Mouse (Mus musculus): ENCODE results near the gene Tada1.

Gene Tada1

DNA sequence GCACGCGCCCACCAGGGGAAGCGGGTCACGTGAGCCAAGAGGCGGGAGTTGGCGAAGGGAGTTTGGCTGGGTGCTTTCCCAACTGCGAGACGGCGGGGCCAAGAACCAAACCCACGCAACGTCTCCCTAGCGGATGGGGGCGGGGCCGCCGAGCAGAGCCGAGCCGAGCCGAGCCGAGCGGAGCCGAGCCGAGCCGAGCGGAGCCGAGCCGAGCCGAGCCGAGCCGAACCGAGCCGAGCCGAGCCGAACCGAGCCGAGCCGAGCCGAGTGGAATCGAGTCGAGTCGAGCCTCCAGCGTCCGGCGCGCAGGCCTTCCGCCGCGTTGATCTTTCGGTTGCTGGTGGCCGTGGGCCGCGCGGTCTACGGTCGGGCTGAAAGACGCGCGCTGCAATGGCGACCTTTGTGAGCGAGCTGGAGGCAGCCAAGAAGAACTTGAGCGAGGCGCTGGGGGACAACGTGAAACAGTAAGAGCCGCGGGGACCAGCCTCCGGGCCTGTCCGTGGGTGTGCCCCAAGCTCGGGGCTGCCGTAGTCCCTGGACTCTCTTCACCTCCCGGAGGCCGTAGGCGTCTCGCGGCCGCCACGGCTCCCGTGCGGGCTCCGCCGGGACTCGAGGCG is at the start of gene Tada1:
TSS of gene Tada1 (plus strand) at position 85 of the 617 bp plus-strand sequence.
- DNase-seq, result peak; percentile 92

DNA sequence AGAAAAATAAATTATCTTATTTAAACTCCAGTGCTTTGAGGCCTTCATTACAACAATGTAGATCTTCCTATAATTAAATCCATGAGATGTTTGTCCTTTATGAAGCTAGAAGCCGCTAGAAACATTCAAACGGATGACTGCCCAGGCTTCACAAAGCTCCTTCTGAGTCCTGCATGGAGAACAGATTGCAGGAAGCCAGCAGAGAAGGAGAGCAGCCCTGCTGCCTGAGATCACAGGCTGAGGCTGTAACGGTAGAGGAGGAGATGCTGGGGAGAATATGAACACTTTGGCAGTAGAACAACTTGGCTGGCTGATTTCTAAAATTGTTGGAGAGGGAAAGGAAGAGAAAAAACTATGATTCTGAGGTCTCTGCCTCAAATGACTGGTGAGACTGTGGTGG is 48.1 kb upstream of the Tada1 start:
- no peak for DNase-seq

DNA sequence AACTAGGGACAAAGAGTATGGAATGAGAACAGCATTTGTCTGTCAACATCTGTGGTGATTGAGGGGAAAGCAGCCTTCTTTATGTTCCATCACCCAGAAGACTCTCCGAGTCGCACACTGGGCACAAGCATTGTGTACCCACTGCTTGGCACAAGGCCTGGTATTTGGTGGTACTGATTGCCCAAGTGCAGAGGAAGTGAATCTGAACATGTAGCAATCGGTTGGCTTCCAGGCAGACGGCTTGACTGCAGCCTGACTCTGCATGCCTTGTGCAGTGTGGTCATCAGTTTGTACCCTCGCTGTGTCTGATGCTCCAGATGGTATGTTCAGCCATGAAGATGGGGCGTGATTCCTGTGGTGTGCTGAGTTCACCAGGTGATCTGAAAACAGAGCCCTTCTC is 39.8 kb upstream of the Tada1 start:
- no peak for DNase-seq

DNA sequence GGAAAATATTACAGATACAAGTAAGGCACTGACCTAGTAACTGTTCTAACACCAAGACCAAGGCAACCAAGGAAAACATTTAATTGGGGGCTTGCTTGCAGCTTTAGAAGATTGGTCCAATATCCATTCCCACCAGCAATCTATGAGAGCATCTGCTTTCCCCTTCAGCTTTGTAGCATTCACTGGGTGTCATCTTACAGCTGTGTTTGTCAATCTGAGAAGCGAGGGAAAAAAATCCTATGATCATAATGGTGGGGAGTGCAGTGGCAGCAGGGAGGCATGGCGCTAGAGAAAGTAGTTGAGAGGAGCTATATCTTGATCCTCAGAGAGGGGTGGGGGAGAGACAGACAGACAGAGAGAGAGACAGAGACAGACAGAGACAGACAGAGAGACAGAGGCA is 36.8 kb upstream of the Tada1 start:
- DNase-seq, result no peak

DNA sequence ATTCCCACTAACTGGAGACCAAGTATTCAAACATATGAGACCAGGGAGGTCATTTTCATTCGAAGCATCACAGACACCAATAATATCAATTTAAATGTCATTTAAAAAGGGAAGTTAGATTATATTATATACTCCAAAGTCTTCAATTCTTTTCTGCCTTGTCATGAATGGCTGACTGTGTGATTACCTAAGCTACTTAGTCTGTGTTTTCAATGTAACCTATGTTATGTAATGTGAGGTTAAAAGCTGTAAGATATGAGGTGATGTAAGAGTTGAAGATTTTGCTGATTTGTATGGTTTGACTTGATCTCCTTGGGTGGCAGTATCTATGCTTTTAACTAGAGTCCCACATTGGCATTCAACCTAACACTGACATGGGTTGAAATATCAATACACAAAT is 36.4 kb upstream of the Tada1 start:
- DNase-seq, result no peak

DNA sequence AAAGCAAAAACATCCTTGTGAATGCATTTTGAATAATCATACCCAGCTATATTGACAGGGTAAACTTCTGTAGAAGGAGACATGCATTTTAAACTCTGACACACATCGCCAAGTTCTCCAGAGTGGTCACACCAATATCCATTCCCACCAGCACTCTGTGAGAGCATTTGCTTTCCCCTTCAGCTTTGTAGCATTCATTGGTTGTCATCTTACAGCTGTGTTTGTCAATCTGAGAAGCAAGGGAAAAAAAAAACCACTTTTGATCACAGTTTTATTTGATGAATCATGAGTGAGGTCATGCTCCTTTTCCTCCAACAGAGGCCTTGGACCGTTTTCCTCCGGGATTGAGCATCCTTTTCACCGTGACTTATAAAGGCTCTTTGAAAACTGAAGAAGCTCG is 35.3 kb upstream of the Tada1 start:
- no peak for DNase-seq

DNA sequence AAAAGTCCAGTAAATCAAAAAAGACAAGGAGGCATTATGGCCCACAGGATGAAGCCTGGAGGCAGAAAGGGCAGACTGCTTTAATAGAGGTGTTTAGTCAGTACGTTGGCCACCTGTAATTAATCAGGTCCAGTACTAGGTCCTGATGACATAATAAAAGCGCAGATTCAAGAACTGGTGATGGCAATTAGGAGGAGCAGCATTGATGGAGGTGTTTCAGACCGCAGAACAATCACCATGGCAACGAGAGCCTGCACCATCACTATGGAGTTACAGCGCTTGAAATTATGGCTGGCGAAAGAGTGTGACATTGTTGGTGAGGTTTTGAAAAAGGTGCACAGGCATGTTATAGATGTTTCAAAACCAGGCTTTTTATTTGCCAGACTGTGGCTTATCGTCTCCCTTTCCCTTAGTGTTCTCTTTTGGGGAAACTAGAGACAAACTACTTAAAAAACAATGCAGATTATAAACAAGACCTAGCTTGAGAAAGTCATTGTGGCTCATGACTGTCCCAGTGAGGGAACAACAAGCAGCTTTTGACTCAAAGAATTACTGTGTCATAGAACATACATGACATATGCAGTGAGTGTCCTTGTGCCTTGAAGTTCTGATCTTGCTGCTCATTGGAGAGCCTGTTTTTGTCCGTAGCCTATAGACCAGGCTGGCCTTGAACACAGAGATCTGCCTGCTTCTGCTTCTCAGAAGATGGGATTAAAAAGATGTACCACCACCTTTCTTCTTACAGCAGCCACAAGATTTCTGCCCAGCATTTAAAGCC is 34.4 kb upstream of the Tada1 start:
- no peak for DNase-seq

DNA sequence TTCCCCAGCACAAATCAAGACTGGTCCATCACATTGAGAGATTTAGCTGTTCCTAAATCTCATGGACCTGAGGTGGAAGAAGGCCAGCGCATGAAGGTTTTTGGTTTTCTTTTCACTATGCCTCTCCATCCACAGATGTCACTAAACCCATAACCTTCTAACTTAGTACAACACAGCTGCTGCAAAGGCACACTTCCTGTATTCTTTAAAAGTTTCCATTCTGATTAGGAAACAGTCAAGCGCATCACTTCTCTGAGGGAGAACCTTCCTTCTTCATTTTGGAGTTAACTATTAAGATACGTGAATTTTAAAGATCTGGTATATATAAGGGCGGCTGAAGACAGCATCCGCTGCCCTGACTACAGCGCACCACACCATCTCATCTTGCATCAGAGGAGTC is 33.3 kb upstream of the Tada1 start:
- no peak for DNase-seq

DNA sequence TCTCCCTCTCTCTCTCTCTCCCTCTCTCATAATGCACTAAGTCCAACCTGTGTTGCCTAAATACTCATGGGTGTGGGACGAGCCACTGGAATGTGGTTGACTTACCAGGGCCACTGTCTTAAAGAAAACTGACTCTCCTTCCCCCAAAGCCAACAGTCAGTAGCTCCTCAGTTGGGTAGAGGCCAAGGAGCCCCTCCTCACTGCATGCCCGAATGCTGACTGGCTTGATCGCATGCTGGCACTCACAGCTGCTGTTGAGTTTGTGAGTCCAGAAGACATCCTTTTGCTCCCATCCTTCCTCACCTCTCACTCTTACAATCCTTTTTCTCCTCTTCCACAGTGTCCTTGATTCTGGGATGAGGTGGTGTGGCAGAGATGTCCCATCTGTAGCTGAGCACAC is 32.0 kb upstream of the Tada1 start:
- no peak for DNase-seq

DNA sequence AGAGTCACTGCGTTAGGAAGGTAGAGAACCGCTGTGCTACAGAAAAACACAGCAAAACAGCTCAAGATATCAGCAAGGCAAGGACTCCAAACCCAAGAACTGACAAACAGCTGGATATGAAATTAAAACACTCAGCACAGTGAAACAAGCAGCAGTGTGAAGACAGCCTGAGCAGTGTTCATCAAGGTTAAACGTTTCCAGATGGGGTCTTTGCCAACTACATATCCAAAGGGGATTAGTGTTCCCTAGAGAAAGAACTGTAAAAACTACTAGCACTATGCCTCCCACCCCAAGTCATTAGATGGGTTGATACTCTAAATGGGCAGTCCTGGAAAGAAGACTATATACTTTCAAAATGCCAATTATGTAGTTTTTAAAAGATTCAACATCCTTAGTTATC is 29.6 kb upstream of the Tada1 start:
- no peak for DNase-seq

DNA sequence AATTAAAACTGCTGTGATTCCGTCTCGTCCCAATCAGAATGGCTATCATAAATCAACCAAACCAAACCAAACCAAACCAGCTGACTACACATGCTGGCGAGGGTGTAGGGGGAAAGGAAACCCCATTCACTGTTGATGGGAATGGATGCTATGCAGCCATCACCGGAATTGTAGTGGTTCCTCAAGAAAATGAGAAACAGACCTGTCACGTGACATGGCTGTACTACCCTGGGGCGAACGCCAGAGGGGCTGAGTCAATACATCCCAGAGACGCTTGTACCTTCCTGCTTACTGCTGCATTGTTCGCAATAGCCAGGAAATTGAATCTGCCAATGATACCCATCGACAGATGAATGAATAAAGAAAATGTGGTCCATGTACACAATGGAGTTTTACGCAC is 29.1 kb upstream of the Tada1 start:
- no peak for DNase-seq

DNA sequence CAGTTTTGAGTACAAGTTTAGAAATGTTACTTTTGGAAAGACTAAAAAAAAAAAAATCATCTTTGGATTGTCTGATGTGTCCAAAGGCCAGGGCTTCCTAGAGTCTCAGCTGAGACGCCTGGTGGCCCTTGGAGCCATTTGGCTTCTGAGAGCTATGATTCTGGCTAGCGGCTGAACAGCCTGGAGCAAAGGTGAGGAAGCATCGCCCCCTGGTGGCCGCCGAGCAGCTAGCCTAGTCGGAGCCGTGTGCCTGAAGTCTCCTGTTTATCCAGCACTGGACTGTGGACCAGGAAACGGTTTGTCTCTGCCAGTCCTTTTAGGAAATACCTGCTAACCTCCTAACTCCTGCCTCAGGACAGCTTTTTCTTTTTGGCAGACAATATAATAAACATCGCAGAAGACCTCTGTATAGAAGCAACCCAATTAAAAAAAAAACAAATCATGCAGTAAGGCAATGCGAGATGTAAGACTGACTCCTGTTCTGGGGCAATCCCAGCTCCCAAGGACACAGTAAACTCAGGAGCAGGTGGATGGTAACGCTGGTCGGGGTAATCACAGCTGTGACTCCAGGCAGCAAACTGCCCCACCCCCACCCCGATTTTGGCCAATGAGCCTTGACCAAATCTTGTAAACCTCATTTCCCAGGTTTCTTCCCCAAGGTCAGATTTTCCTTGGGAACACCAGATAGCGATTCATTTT is 18.6 kb upstream of the Tada1 start:
- DNase-seq, result peak; percentile 98

DNA sequence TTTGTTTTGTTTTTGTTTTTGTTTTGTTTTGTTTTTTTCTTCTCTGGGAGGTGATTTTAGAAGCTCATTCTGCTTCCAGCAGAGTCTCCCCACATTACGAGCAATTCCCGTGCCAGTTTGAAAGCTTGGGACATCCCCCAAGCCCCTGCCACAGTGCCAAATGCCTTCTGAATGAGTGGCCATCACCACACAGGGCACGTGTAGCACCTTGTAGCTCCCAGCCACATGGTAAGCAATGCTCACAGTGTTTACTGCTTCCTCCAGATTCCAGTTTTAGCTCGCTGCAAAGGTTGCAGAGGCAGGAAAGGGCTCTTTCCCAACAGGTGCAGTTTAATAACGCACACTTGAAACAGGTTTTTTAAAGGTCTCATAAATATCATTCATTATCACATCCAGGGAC is 18.0 kb upstream of the Tada1 start:
- no peak for DNase-seq

DNA sequence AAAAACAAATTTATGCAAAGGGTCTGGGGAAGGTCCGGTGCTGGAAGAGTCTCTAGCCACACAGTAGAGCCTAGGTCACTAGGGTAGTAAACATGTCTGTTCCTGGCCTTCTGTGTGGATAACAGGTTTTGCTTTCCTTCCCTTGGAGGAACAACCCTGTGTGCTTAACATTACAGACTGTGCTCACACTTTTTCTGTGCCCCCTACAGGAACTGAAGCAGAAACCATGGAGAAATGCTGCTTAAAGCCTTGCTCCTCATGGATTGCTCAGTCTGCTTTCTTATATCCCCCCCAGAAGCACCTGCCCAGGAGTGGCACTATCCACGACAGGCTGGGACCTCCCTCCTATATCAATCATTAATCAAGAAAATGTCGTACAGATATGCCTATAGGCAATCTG is 17.1 kb upstream of the Tada1 start:
- no peak for DNase-seq

DNA sequence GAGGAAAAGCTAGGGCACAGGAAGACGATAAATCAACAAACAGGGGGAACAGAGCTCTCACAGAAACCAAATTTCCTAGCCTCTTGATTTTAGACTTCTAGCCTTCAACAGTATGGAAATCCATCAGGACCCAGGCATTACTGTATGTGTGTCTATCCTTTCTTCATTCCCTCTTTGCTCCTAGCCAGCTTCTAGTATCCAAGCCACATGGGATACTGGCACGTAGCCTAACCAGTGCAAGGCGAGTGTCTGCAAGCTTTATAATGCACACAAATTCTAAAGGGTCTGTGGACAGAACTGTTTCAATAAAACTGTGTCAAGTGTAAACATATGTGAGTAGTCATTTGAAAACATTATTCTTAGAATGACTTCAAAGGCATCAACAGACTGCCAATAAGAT is 16.2 kb upstream of the Tada1 start:
- DNase-seq, result no peak

DNA sequence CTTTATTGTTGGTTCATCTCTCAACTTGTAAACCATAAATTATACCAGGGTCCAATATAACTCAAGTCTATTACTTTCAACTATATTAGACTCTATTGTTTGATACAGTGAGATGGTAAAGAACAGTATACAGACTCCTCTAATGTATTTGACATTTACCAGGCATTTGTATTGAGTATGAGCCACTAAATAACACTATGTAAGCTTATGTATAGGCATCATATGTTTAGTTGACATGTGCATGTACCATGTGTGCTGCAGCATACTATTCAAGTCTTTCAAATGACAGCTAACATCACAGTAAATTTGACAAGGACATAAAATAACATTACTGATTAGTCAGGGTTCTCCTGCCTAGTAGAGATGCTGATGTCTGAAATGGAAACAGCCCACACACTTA is 15.8 kb upstream of the Tada1 start:
- DNase-seq, result no peak

DNA sequence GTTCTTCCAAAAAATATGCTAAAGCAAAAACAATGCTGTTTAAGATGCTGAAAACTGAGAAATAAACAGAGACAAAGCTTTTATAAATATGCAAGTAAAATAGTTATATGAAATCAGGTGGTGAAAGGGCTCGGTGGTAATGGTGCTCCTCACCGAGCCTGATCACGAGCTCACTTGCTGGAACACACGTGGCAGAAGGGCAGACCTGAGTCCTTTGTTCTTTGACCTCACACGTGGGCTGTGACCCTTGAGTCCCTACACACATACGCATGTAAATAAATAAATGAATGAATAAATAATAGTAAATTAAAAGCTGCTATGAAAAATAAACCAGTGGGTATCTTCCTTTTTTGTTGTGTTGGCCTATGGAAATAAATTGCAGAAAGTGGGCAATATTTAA is 1.7 kb upstream of the Tada1 start:
- DNase-seq, result no peak

DNA sequence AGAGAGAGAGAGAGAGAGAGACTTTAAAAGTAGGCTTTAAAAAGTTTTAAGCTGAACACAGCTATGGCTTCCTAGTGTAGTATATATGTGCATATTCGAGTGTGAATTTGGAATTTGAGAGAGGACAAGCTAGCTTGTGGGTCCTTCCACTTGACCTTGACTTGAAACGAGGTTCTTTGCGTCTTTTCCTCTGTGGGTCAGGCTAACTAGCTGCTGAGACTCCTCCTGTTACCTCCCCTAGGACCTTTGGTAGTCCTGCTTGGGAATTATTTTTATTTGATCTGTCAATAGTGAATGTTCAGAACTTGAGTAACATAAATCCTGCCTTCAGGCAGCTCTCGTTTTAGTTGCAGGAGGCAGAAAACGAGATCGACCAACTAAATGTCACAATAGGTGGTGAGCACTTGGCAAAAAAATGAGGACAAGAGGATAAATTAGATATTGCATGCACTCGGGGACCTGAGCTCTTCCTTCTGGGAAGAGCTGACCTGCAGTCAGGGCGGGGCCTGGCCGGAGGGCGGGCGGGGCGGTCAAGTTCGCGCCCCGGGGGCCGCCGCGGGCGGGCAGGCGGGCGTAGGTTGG is 375 bp upstream of the Tada1 start:
- DNase-seq, result no peak

DNA sequence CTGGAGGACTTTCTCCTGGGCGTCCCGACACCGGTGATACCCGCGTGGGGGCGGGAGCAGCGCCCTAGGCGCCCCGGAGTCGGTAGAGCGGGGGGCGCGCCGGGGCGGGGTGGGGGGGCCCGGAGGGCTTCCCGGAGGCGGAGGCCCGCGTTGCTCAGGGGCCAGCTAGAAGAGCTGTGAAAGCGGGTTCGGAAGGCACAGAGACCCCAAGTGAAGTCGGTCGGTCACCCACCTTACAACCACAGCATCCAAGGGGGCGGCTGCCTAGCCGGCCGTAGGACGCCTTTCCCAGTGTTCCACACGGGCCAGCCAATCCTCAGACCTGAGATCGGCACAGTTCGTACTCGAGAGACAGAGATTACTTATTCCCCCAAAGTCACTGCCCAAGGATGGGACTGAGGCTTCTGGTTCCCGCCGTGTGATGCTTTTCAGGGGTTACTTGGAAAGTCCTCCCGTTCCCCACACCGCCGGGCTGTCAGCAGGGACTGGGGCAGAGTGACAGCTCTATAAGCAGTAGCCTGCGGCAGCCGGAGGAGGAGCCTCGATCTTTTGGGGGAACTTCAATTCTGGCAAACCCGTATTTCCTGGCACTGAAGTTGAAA is 834 bp downstream of the Tada1 start:
- peak; percentile 52 for DNase-seq

DNA sequence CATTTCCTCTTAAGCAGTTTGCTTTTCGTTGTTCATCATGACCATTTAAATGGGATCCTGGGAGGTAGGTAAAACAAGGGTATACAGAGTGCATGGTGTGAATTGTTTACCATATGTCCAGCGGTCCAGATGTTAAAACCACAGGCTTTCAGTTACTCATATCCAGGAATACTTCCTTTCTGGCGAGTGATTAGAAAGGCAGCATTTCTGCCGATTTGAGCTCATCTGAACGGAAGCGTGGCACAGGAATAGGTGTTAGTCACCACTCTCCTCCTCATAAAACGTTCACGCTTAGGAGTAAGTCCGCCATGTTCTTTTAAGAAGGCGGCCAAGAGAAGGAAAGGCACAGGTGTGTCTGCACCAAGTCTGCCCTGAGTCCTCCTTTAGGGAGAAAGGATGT is 2.4 kb downstream of the Tada1 start:
- no peak for DNase-seq

DNA sequence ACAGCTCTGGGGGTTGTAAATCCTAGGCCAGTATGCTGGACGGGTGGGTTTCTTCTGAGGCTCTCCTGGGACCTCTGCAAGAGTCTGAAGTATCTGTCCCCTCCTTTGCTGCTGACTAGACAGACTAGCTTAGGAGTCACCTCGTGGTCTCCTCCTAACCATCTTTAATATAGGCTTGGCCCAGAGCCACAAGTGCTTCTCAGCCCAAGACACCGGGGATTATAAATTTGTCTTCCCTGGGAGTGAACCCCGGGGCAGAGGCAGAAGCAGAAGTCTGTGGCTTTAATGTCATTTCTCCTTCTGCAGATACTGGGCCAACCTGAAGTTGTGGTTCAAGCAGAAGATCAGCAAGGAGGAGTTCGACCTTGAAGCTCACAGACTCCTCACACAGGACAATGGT is 2.9 kb downstream of the Tada1 start:
- DNase-seq, result no peak

DNA sequence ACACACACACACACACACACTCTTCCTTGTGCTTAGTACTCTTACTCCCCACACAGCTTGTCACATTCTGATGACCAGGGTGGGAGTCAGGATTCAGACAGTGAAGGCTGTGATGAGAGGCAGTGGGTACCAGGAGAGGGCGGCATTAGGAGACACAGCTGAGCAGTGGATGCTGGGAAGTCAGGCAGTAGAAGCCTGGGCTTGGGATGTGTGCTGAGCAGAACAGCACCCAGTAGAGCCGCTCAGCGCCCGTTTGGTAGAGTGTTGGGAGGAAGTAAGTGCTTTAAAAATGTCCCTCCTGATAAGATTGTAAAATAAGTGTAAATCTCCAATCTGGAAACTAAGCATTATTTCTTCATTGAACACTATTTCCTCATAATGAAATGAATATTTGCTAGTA is 3.7 kb downstream of the Tada1 start:
- DNase-seq, result no peak

DNA sequence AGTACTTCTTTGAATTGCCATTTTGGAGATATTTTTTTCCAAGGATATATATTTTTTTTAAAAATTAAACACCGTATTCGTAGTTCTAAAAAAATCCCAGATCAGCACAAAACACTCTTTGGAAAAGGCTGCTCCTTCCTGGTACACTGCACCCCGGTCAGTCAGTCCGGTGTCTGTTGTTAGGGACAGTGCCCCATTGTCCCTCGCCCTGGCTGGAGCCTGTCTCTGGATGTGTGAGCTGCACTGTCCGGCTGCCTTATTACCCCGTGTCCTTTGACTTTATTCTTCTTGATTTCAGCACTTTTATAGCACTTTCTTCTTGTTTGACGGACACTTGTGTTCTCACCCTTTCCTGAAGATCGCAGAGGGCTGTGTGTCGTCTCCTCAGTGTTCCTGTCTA is 5.7 kb downstream of the Tada1 start:
- DNase-seq, result no peak

DNA sequence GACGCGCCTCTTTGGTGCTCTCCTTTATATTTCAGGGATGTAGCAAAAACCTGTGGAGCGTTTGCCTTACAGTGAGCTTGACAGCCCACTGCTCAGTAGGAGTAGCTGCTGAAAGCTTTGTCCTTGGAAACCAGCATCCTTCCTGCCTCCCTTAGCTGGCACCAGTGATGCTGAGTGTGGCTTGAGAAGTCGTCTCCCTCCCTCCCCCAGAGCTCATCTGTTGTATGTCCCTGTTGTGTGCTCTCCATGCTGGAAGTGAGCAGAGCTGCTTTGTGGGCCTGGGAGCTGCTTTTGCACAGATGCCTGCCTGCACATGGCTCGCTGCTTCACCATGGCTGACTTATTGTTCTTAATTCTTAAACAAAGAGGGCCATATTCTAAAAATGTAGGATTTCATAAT is 6.5 kb downstream of the Tada1 start:
- no peak for DNase-seq
